Mouse (Mus musculus): ENCODE measurements around the gene Scn8a. TPM values are rescaled to one million over a fixed set of nuclear protein-coding genes. Genes with fewer than 3 reads are reported as not detected.
A peak's percentile ranks its signal among the peaks of the same experiment; 100 is the strongest.

The Scn8a gene
- polyA plus RNA-seq, 1 experiment from 2014 or later, result 20.5 TPM

DNA sequence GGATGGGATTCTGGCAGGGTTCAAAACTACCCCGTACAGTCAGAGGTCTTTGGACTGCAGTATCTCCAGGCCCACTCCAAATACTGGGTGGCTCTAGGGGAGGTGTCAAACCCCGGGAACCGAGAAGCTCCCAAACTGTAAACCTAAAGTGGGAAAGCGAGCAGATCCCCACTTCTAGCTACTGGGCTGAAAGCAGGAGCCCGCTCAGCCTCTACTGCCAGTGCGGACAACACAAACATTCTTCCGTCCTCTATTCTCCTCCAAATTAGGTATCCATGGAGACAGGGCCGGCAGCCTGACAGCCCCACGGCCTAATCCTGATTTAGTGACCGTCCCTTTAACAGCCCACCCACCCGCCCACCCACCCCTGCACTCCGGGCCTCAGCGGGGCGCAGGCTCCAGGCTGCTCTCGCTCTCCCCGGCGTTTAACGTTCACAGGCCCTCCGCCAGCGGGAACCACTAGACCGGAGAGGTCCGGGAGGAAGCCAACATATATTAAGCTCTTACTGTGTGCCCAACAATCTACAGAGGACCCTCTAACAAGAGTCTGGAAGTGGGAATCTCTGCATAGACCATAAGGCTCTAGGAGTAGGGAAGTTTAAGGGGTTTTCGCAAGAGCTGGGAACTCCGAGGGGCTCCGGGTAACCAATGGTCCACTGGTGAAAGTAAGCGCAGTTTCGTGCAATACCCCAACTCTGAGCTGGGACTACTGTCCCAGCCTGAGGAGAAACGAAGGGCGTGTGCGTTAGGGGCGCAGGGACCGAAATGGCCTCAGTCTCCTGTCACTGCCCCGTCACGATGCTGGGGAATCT lies 207.5 kb downstream of the Scn8a start:
- ATAC-seq (ENCODE audit: low FRiP score, low read depth), result peak; percentile 59
- peaks cover 27% of the 10 kb centered on the region for H3K27me3 ChIP-seq
- peak overlapping the region; percentile 86 for H3K4me2 ChIP-seq (replicated peaks)
- no peaks in the 10 kb centered on the region for H3K9me3 ChIP-seq
- under 1% methylated on average over 34 of the region's 34 CpGs for WGBS
- H3K9ac ChIP-seq (replicated peaks), result peak overlapping the region; percentile 95
- peak overlapping the region; percentile 95 for H3K27ac ChIP-seq (replicated peaks)
- peaks cover 44% of the 10 kb centered on the region for H3K4me1 ChIP-seq
- H3K4me3 ChIP-seq, result peak overlapping the region; percentile 97
- H3K36me3 ChIP-seq, result no peaks in the 10 kb centered on the region

DNA sequence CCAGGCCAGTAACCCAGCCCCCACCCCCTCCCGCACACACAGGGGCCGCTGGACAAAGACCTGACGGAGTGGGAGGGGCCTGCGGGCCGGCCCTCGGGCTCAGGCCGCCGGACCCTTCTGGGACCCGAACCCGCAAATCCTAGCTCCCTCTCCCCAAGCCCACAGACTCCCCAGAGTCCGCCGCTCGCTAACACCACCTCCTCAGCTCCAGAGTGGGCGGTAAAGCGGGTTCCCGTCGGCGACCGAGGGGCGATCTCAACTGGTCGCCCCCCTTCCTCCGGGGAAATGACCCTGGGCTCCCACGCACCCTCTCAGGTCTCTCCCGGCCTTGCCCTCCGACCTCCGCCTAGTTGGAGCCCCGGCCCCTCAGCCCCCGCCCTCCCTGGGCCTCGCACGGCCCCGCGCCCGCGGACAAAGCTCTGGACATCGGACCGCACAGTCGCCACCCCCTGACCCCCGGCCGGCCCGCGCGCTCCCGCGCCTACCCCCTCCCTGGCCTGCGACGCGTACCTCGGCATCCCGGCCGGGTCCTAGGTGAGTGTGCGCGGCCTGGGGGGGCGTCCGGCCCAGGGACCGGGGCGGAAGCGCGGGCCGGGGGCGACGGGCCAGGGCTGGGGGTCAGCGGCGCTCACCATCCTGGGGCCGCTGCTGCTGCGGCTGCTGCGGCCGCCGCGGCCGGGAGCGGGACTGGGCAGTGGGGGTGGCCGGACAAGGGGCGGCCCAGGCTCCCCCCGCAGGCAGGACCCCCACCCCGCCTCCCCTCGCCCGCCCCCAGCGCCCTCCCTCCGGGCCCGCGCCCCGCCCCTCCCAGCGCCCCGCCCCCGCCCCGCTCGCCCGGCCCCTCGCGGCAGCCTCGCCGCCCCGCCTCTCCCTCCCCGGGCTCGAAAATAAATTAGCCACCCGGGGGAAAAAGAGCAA lies 208.4 kb downstream of the Scn8a start, which contains the start of gene Fignl2:
Fignl2 (minus strand) TSS at position 755 of the 918 bp plus-strand sequence.
- Histone ChIP-seq H3K4me1 (peaks cover 44% of the 10 kb centered on the region), H3K27me3 (peaks cover 30% of the 10 kb centered on the region), H3K4me3 (peak within 1 kb of the TSS; percentile 97), H3K36me3 (no peaks in the 10 kb centered on the region), H3K9me3 (no peaks in the 10 kb centered on the region), H3K4me2 (replicated peaks) (peak within 1 kb of the TSS; percentile 86), H3K27ac (replicated peaks) (peak within 1 kb of the TSS; percentile 95), H3K9ac (replicated peaks) (peak within 1 kb of the TSS; percentile 95)
- peak; percentile 38 for ATAC-seq (ENCODE audit: low FRiP score, low read depth)
- under 1% methylated on average over 76 of the region's 96 CpGs for WGBS

DNA sequence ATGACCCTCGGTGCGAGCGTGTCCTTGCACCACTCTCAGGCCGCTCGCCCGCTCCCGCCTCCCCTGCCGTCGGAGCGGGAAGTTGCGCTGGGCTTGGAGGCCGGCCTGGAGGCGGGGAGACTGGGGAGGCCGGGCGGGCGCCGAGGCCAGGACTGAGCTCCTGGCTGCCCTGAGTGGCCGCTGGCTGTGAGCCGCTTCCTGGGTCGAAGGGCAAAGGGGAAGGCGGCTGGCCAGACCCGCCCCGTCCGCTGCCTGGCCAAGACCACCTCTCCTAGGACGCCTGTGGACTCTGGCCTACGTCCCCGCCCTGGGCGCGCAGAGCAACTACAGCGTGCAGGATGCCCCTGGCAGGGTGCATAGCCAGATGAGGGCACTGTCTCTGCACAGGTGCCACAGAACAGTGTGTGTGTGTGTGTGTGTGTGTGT lies 209.1 kb downstream of the Scn8a start:
- Histone ChIP-seq H3K9me3 (no peaks in the 10 kb centered on the region), H3K27me3 (peaks cover 30% of the 10 kb centered on the region), H3K4me1 (peaks cover 41% of the 10 kb centered on the region), H3K9ac (replicated peaks) (peak overlapping the region; percentile 95), H3K4me3 (peak overlapping the region; percentile 97), H3K4me2 (replicated peaks) (peak overlapping the region; percentile 86), H3K36me3 (no peaks in the 10 kb centered on the region), H3K27ac (replicated peaks) (peak overlapping the region; percentile 95)
- 1% methylated on average over 23 of the region's 30 CpGs for WGBS
- ATAC-seq (ENCODE audit: low FRiP score, low read depth), result peak; percentile 56

DNA sequence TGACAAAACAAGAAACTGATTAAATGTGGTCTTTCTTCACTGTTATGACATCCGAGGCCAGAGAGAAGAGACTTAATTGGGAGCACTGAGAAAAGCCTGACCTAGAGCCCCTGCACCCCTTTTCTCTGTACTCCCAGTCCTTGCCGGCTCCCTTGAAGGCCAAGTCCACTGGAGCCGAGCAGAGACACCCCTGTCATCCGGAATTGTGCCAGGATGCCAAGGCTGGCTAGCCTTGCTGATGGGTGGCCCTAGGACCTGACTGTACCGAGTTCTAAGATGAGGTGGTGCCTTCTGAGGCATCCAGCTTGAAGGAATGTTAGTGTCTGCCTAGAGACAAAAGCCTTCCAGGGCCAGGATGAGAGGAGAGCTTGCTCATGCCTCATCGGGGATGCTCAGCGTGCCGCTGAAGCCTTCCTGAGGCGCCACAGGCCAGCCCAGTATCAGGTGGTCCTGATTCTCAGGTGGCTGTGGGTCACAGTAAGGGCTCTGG lies 210.4 kb downstream of the Scn8a start:
- WGBS, result 78% methylated on average over 9 of the region's 9 CpGs
- Histone ChIP-seq H3K4me1 (peaks cover 36% of the 10 kb centered on the region), H3K4me2 (replicated peaks) (no peak overlapping the region), H3K9me3 (no peaks in the 10 kb centered on the region), H3K27ac (replicated peaks) (no peak overlapping the region), H3K36me3 (no peaks in the 10 kb centered on the region), H3K4me3 (no peak overlapping the region), H3K9ac (replicated peaks) (no peak overlapping the region), H3K27me3 (peaks cover 30% of the 10 kb centered on the region)
- no peak for ATAC-seq (ENCODE audit: low FRiP score, low read depth)

DNA sequence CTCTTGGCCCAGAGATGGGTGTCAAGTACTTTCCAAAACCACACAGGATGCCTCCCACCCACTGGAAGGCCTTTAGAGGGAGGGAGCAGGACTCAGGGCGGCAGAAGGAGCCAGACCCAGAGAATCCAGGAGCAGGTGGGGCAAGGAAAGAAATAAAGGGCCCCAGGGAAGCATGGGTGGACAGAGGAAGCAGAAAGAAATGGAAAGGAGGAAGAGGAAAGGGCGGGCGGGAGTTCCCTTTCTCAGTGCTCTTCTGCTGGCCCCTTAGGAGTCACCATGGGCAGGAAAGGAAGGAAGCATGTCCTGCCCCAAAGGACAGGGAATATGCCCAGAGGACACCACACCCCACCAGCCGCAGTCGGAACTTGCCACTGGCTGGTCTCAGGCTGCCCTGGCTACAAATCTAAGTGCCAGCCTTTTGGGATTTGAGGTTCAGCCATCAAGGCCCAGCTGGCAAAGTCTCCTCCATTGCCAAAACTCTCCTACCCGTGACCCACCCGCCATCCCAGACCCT lies 211.4 kb downstream of the Scn8a start:
- Histone ChIP-seq H3K9me3 (no peaks in the 10 kb centered on the region), H3K4me3 (no peak overlapping the region), H3K4me1 (peaks cover 27% of the 10 kb centered on the region), H3K27ac (replicated peaks) (no peak overlapping the region), H3K36me3 (no peaks in the 10 kb centered on the region), H3K9ac (replicated peaks) (peak overlapping the region; percentile 28; the same call in 1 of the 2 replicates), H3K4me2 (replicated peaks) (no peak overlapping the region), H3K27me3 (peaks cover 30% of the 10 kb centered on the region)
- ATAC-seq (ENCODE audit: low FRiP score, low read depth), result no peak
- WGBS, result 78% methylated on average over 7 of the region's 7 CpGs

DNA sequence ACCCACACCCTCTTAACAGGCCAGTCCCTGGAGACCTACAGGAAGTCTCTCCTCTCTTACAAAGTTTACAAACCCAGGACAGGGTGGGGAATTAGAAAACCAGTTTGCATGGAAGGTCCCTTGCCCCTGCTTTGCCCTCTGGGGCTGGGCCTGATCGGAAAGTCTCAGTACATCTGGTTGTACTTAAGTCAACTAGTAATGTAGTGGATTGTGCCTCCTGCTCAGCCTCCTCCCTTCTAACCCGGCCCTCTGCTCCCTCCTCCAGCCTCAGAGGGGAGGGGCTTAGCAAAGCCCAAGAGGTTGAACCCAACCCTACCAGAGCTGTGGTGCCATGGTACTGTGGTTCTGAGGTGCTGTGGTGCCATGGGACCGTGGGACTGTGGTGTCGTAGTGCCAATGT lies 212.6 kb downstream of the Scn8a start:
- no peak overlapping the region for H3K4me2 ChIP-seq (replicated peaks)
- no peak overlapping the region for H3K9ac ChIP-seq (replicated peaks)
- H3K27ac ChIP-seq (replicated peaks), result no peak overlapping the region
- H3K9me3 ChIP-seq, result no peaks in the 10 kb centered on the region
- H3K36me3 ChIP-seq, result no peaks in the 10 kb centered on the region
- WGBS, result 61% methylated on average over 4 of the region's 4 CpGs
- peaks cover 16% of the 10 kb centered on the region for H3K4me1 ChIP-seq
- H3K27me3 ChIP-seq, result peaks cover 30% of the 10 kb centered on the region
- H3K4me3 ChIP-seq, result no peak overlapping the region
- ATAC-seq (ENCODE audit: low FRiP score, low read depth), result no peak

DNA sequence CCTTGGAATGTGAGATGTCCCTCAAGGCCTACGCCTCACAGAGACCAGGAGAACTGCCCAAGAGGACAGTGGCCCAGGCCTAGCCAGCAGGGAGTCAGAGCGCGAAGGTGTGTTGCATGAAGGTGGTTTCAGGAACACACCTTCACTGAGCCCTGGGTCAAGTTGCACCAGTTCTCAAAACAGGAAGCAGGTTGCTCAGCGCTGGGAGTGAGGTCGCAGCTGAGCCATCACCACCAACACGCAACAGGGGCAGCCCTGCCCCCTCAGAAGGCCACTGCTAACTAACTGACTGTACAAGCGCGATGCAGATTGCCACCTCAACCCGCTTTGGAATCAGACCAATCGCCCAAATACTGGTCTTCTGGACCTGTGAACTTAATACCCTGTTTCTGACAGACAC lies 214.8 kb downstream of the Scn8a start:
- 80% methylated on average over 10 of the region's 10 CpGs for WGBS
- Histone ChIP-seq H3K27me3 (peaks cover 21% of the 10 kb centered on the region), H3K9me3 (no peaks in the 10 kb centered on the region), H3K9ac (replicated peaks) (no peak overlapping the region), H3K4me1 (peaks cover 7% of the 10 kb centered on the region), H3K4me2 (replicated peaks) (no peak overlapping the region), H3K36me3 (no peaks in the 10 kb centered on the region), H3K27ac (replicated peaks) (no peak overlapping the region), H3K4me3 (no peak overlapping the region)
- ATAC-seq (ENCODE audit: low FRiP score, low read depth), result no peak

DNA sequence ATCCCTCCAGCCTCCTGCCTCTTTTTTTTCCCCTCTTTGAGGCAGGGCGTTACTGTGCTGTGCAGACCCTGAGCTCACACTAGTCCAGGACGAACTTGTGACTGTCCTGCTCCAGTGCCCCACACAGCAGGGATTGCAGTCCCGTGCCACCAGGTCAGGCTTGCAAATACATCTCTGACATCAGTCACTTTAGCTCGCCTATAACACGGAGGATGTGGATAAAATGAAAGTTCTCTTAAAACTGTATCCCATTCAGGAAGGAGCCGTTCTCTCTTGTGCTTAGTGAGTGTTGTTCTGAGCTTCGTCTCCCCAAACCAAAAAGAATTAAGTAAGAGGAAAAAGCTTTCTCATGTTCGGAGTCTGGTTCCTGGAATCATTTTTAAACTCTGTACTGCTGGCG lies 216.8 kb downstream of the Scn8a start:
- no peak overlapping the region for H3K27ac ChIP-seq (replicated peaks)
- peaks cover 7% of the 10 kb centered on the region; the same call in 1 of the 2 replicates for H3K4me1 ChIP-seq
- peaks cover 7% of the 10 kb centered on the region; the same call in 1 of the 2 replicates for H3K27me3 ChIP-seq
- 68% methylated on average over 9 of the region's 9 CpGs for WGBS
- no peak overlapping the region for H3K4me2 ChIP-seq (replicated peaks)
- ATAC-seq (ENCODE audit: low FRiP score, low read depth), result no peak
- no peak overlapping the region for H3K9ac ChIP-seq (replicated peaks)
- H3K9me3 ChIP-seq, result no peaks in the 10 kb centered on the region
- no peak overlapping the region for H3K4me3 ChIP-seq
- no peaks in the 10 kb centered on the region for H3K36me3 ChIP-seq

DNA sequence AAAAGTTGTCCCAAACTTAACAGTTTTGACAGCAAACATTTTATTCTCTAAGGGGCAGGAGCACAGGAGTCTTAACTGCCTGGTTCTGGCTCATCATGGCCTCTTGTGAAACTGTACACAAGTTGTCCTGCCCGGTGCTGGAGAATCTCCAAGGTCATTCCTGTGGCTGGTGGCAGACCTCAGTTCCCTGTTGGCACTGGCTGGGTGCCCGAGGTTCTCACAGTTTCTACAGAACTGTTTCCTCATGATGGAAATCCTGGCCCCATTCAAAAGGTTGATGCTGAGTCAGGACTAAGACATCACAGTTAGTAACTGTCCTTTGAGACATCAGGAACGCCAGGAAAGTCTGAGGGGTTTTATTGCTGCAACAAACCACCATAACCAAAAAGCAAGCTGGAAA lies 217.3 kb downstream of the Scn8a start:
- WGBS, result 77% methylated on average over 3 of the region's 3 CpGs
- H3K27me3 ChIP-seq, result peaks cover 3% of the 10 kb centered on the region; the same call in 1 of the 2 replicates
- H3K27ac ChIP-seq (replicated peaks), result no peak overlapping the region
- peaks cover 10% of the 10 kb centered on the region for H3K4me1 ChIP-seq
- no peak for ATAC-seq (ENCODE audit: low FRiP score, low read depth)
- no peak overlapping the region for H3K4me2 ChIP-seq (replicated peaks)
- H3K9ac ChIP-seq (replicated peaks), result no peak overlapping the region
- no peak overlapping the region for H3K4me3 ChIP-seq
- H3K36me3 ChIP-seq, result no peaks in the 10 kb centered on the region
- no peaks in the 10 kb centered on the region for H3K9me3 ChIP-seq

DNA sequence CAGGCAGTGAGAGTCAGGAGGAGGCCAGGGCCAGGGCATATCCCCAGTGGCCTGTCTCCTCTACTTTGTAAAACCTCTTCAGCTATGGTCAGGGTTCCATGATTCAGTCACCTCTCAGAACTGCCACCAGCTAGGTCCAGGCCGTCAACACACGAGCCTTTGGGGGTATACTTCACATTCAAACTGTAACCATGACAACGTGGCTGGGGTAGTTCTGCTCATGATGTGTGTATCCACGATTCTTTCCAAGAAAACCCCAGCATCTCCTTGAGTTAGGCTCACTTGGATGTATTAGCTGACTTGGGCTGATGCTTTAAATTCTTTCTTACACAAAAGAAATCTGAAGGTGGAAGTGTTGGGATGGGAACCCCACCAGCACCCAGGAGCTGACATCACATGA lies 218.6 kb downstream of the Scn8a start:
- Histone ChIP-seq H3K9me3 (no peaks in the 10 kb centered on the region), H3K4me1 (peaks cover 23% of the 10 kb centered on the region), H3K27me3 (no peaks in the 10 kb centered on the region; the same call in 1 of the 2 replicates), H3K9ac (replicated peaks) (no peak overlapping the region), H3K36me3 (no peaks in the 10 kb centered on the region), H3K4me2 (replicated peaks) (no peak overlapping the region), H3K4me3 (no peak overlapping the region), H3K27ac (replicated peaks) (no peak overlapping the region)
- ATAC-seq (ENCODE audit: low FRiP score, low read depth), result no peak
- 47% methylated on average over 4 of the region's 4 CpGs for WGBS

DNA sequence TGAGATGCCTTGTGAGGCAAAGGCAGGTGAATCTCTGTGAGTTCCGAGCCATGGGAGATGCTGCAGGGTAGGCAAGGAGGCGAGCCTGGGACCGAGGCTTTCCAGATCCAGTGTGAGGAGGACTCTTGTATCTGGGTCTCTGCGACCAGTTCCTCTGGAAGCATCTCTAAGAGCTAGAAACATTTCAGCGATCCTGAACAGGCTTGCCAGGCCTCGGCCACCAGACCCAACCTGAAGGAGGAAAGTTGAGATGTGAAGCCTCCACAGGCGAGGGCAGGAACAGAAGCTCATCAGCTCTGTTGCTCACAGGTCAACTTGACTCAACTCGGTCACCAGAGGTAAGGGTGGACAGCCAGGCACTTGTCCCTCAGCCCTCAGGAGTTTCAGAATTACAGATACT lies 221.9 kb downstream of the Scn8a start:
- Histone ChIP-seq H3K27ac (replicated peaks) (no peak overlapping the region), H3K9ac (replicated peaks) (no peak overlapping the region), H3K4me3 (no peak overlapping the region), H3K36me3 (no peaks in the 10 kb centered on the region), H3K4me2 (replicated peaks) (no peak overlapping the region), H3K4me1 (peaks cover 41% of the 10 kb centered on the region), H3K27me3 (no peaks in the 10 kb centered on the region; the same call in 1 of the 2 replicates), H3K9me3 (no peaks in the 10 kb centered on the region)
- WGBS, result 92% methylated on average over 8 of the region's 8 CpGs
- ATAC-seq (ENCODE audit: low FRiP score, low read depth), result no peak

Measured in midbrain, embryonic 12.5 days (tissue).